Mouse (Mus musculus): ENCODE measurements around the gene Slc25a42. TPM values are rescaled to one million over a fixed set of nuclear protein-coding genes. Genes with fewer than 3 reads are reported as not detected.

Slc25a42 gene
- polyA plus RNA-seq, 1 experiment from 2014 or later, result 3.1 TPM

- peak within 1 kb of the TSS; percentile 61 for H3K4me2 ChIP-seq (replicated peaks; ENCODE audit: low read depth)
- DNase-seq (ENCODE audit: low spot score) (peak; percentile 99), ATAC-seq (ENCODE audit: low FRiP score, low TSS enrichment) (peak; percentile 97)
- H3K36me3 ChIP-seq (ENCODE audit: control insufficient read depth, insufficient read depth, low read length), result peaks cover 2% of the 10 kb centered on the region
- no peaks in the 10 kb centered on the region for H3K27me3 ChIP-seq (ENCODE audit: control insufficient read depth, insufficient read depth, low read length)
- H3K9ac ChIP-seq (ENCODE audit: low read length), result peak within 1 kb of the TSS; percentile 68
- H3K4me1 ChIP-seq (replicated peaks; ENCODE audit: control insufficient read depth, insufficient read depth), result peaks cover 2% of the 10 kb centered on the region; the same call in 1 of the 2 replicates
- 1% methylated on average over 46 of the region's 46 CpGs for WGBS
- H3K9me3 ChIP-seq (ENCODE audit: control insufficient read depth, low read length), result no peaks in the 10 kb centered on the region
- peak within 1 kb of the TSS; percentile 86 for H3K27ac ChIP-seq (replicated peaks)
- TF ChIP-seq CTCF (IDR thresholded peaks at IDR 0.05; ENCODE audit: low read depth), result no peak; the same call in 1 of the 2 replicates
- H3K4me3 ChIP-seq (ENCODE audit: low read depth, low read length), result peak within 1 kb of the TSS; percentile 59
Observed at GRCm38 (mm10) chr8:70139026-70139857, 72.9 kb downstream of the Slc25a42 start, which contains the start of the genes Rfxank, Borcs8 and Mef2b. TSS of gene Rfxank (minus strand) at chr8:70139154. TSS of gene Borcs8 (plus strand) at chr8:70139499. TSS of gene Mef2b (plus strand) at chr8:70139711.

DNA sequence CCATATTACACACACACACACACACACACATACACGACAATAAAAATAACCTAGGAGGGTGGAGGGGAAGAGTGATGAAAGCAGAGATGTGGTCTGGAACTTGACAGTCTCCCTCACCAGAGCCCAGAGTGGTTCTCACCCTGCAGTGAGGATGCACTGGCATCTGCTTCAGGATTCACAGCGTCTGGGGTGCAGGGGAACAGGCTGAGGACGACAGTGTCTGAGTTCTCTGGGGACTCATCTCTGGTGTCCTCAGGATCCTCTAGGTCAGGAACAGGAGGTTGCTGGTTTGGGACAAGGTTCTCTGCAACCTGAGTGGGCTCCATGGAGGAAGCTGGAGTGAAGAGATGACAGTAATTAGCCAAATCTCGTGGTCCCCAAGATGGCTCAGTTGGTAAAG is 74.2 kb downstream of the Slc25a42 start:
- no peak overlapping the region for H3K4me3 ChIP-seq (ENCODE audit: low read depth, low read length)

DNA sequence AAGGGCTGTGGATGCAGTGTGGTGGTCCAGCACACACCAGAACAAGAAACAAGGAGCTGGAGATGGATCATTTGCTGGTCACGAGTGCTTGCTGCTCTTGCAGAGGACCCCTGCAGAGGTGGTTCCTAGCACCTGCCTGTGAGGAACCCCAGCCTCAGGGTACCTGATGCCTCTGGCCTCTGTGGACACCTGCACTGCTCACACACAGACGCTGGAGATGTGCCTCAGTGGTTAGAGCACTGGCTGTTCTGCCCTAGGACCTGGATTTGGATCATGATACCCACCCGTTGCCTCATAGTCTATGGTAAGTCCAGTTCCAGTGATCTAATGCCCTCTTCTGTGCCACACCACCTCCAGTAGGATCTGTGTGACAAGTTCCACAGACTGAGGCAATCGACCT is 75.5 kb downstream of the Slc25a42 start:
- Histone ChIP-seq H3K9me3 (ENCODE audit: control insufficient read depth, low read length) (no peaks in the 10 kb centered on the region), H3K4me3 (ENCODE audit: low read depth, low read length) (no peak overlapping the region), H3K27ac (replicated peaks) (no peak overlapping the region), H3K4me2 (replicated peaks; ENCODE audit: low read depth) (no peak overlapping the region), H3K9ac (ENCODE audit: low read length) (no peak overlapping the region), H3K36me3 (ENCODE audit: control insufficient read depth, insufficient read depth, low read length) (peaks cover 8% of the 10 kb centered on the region), H3K27me3 (ENCODE audit: control insufficient read depth, insufficient read depth, low read length) (no peaks in the 10 kb centered on the region), H3K4me1 (replicated peaks; ENCODE audit: control insufficient read depth, insufficient read depth) (peaks cover 2% of the 10 kb centered on the region)
- DNase-seq (ENCODE audit: low spot score), result no peak
- TF ChIP-seq EP300 (optimal IDR thresholded peaks at IDR 0.05) (no peak), CTCF (IDR thresholded peaks at IDR 0.05; ENCODE audit: low read depth) (no peak)
- ATAC-seq (ENCODE audit: low FRiP score, low TSS enrichment), result no peak
- WGBS, result 78% methylated on average over 4 of the region's 4 CpGs

More for the DNA sequence above, 74.2 kb downstream of the Slc25a42 start:
- H3K27ac ChIP-seq (replicated peaks), result no peak overlapping the region
- no peaks in the 10 kb centered on the region for H3K27me3 ChIP-seq (ENCODE audit: control insufficient read depth, insufficient read depth, low read length)
- WGBS, result 74% methylated on average over 4 of the region's 4 CpGs
- H3K9ac ChIP-seq (ENCODE audit: low read length), result no peak overlapping the region
- peaks cover 2% of the 10 kb centered on the region; the same call in 1 of the 2 replicates for H3K4me1 ChIP-seq (replicated peaks; ENCODE audit: control insufficient read depth, insufficient read depth)
- TF ChIP-seq EP300 (optimal IDR thresholded peaks at IDR 0.05) (no peak), CTCF (IDR thresholded peaks at IDR 0.05; ENCODE audit: low read depth) (no peak)
- H3K9me3 ChIP-seq (ENCODE audit: control insufficient read depth, low read length), result no peaks in the 10 kb centered on the region
- ATAC-seq (ENCODE audit: low FRiP score, low TSS enrichment) (no peak), DNase-seq (ENCODE audit: low spot score) (no peak)
- peak overlapping the region; percentile 60 for H3K4me2 ChIP-seq (replicated peaks; ENCODE audit: low read depth)
- peaks cover 8% of the 10 kb centered on the region for H3K36me3 ChIP-seq (ENCODE audit: control insufficient read depth, insufficient read depth, low read length)

- DNase-seq (ENCODE audit: low spot score), result no peak
- H3K4me2 ChIP-seq (replicated peaks; ENCODE audit: low read depth), result no peak overlapping the region
- WGBS, result 91% methylated on average over 9 of the region's 9 CpGs
- no peak for TF ChIP-seq EP300 (optimal IDR thresholded peaks at IDR 0.05)
- no peak for TF ChIP-seq CTCF (IDR thresholded peaks at IDR 0.05; ENCODE audit: low read depth)
- H3K4me1 ChIP-seq (replicated peaks; ENCODE audit: control insufficient read depth, insufficient read depth), result peaks cover 2% of the 10 kb centered on the region; the same call in 1 of the 2 replicates
- H3K9me3 ChIP-seq (ENCODE audit: control insufficient read depth, low read length), result no peaks in the 10 kb centered on the region
- no peak for ATAC-seq (ENCODE audit: low FRiP score, low TSS enrichment)
- H3K36me3 ChIP-seq (ENCODE audit: control insufficient read depth, insufficient read depth, low read length), result peaks cover 8% of the 10 kb centered on the region
- no peak overlapping the region for H3K27ac ChIP-seq (replicated peaks)
- H3K4me3 ChIP-seq (ENCODE audit: low read depth, low read length), result no peak overlapping the region
- H3K27me3 ChIP-seq (ENCODE audit: control insufficient read depth, insufficient read depth, low read length), result no peaks in the 10 kb centered on the region
- no peak overlapping the region for H3K9ac ChIP-seq (ENCODE audit: low read length)
Observed at GRCm38 (mm10) chr8:70134931-70135330, 77.2 kb downstream of the Slc25a42 start.

Other genes with a start within 250 kb of the Slc25a42 start
- 32.4 and 36.4 TPM in 2 replicates for gene Gatad2a, start 215.9 kb downstream of the Slc25a42 start, polyA plus RNA-seq (2015; fragmentation: Nextera tagmentation; extraction: Ambion mirVana)
- gene Mau2, start 169.6 kb downstream of the Slc25a42 start, polyA plus RNA-seq (2015; fragmentation: Nextera tagmentation; extraction: Ambion mirVana), result 22.4 and 24.4 TPM in 2 replicates
- 21.2 and 22.0 TPM in 2 replicates for gene Sugp1, start 169.5 kb downstream of the Slc25a42 start, polyA plus RNA-seq (2015; fragmentation: Nextera tagmentation; extraction: Ambion mirVana)
- gene Tm6sf2, start 139.4 kb downstream of the Slc25a42 start, polyA plus RNA-seq (2015; fragmentation: Nextera tagmentation; extraction: Ambion mirVana), result 1.0 and 1.5 TPM in 2 replicates
- gene Hapln4, start 128.8 kb downstream of the Slc25a42 start, polyA plus RNA-seq (2015; fragmentation: Nextera tagmentation; extraction: Ambion mirVana), result 0.02 and 0.10 TPM in 2 replicates
- gene Ncan, start 91.4 kb downstream of the Slc25a42 start, polyA plus RNA-seq (2015; fragmentation: Nextera tagmentation; extraction: Ambion mirVana), result 0.17 and 0.27 TPM in 2 replicates
- gene Nr2c2ap, start 81.0 kb downstream of the Slc25a42 start, polyA plus RNA-seq (2015; fragmentation: Nextera tagmentation; extraction: Ambion mirVana), result 31.9 and 33.6 TPM in 2 replicates
- 8.9 and 9.8 TPM in 2 replicates for gene Rfxank, start 73.2 kb downstream of the Slc25a42 start, polyA plus RNA-seq (2015; fragmentation: Nextera tagmentation; extraction: Ambion mirVana)
- 30.1 and 30.5 TPM in 2 replicates for gene Borcs8, start 72.8 kb downstream of the Slc25a42 start, polyA plus RNA-seq (2015; fragmentation: Nextera tagmentation; extraction: Ambion mirVana)
- 0.10 TPM in 1 of 2 replicates, not detected in the other for gene Mef2b, start 72.6 kb downstream of the Slc25a42 start, polyA plus RNA-seq (2015; fragmentation: Nextera tagmentation; extraction: Ambion mirVana)
- gene Tmem161a, start 39.9 kb downstream of the Slc25a42 start, polyA plus RNA-seq (2015; fragmentation: Nextera tagmentation; extraction: Ambion mirVana), result 38.2 and 40.8 TPM in 2 replicates
- 7.8 and 9.0 TPM in 2 replicates for gene Sugp2, start 21.9 kb upstream of the Slc25a42 start, polyA plus RNA-seq (2015; fragmentation: Nextera tagmentation; extraction: Ambion mirVana)
- gene Armc6, start 22.2 kb upstream of the Slc25a42 start, polyA plus RNA-seq (2015; fragmentation: Nextera tagmentation; extraction: Ambion mirVana), result 11.9 and 12.9 TPM in 2 replicates
- gene Homer3, start 70.5 kb upstream of the Slc25a42 start, polyA plus RNA-seq (2015; fragmentation: Nextera tagmentation; extraction: Ambion mirVana), result 13.8 and 17.5 TPM in 2 replicates
- 35.0 and 36.0 TPM in 2 replicates for gene Ddx49, start 90.2 kb upstream of the Slc25a42 start, polyA plus RNA-seq (2015; fragmentation: Nextera tagmentation; extraction: Ambion mirVana)
- 347 and 366 TPM in 2 replicates for gene Cope, start 90.2 kb upstream of the Slc25a42 start, polyA plus RNA-seq (2015; fragmentation: Nextera tagmentation; extraction: Ambion mirVana)
- 2.0 and 2.6 TPM in 2 replicates for gene Cers1, start 103.5 kb upstream of the Slc25a42 start, polyA plus RNA-seq (2015; fragmentation: Nextera tagmentation; extraction: Ambion mirVana)
- gene Gdf1, start 117.5 kb upstream of the Slc25a42 start, polyA plus RNA-seq (2015; fragmentation: Nextera tagmentation; extraction: Ambion mirVana), result 0.53 TPM in 2 replicates
- gene Upf1, start 141.0 kb upstream of the Slc25a42 start, polyA plus RNA-seq (2015; fragmentation: Nextera tagmentation; extraction: Ambion mirVana), result 9.5 and 9.6 TPM in 2 replicates
- 0.15 and 0.42 TPM in 2 replicates for gene Comp, start 161.3 kb upstream of the Slc25a42 start, polyA plus RNA-seq (2015; fragmentation: Nextera tagmentation; extraction: Ambion mirVana)
- gene Crtc1, start 227.3 kb upstream of the Slc25a42 start, polyA plus RNA-seq (2015; fragmentation: Nextera tagmentation; extraction: Ambion mirVana), result 8.0 and 8.4 TPM in 2 replicates

Data from stomach, postnatal 0 days (tissue).